Mouse (Mus musculus) bone marrow macrophage, adult 2 months (primary cell): ENCODE measurements around the gene Pde4dip. TPM values are rescaled to one million over a fixed set of nuclear protein-coding genes. Genes with fewer than 3 reads are reported as not detected.

Experiments used
- H3K27ac ChIP-seq: 2 replicates; pipeline ENCODE4 v1.5.1; 2012; ENCODE audit warnings: low read depth, low read length; ENCODE audit not compliant: insufficient read depth
- H3K4me1 ChIP-seq: 2 replicates; pipeline ENCODE4 v1.6.1; 2012; ENCODE audit warnings: low read length; ENCODE audit not compliant: control insufficient read depth, insufficient read depth
- H3K4me3 ChIP-seq: 2 replicates; pipeline ENCODE4 v1.5.1; 2012; ENCODE audit warnings: mild to moderate bottlenecking, low read length, moderate library complexity; ENCODE audit not compliant: insufficient read depth
- CTCF ChIP-seq: IDR thresholded peaks from 2 replicates; pipeline ENCODE4 v1.5.1; 2012; ENCODE audit warnings: low read depth, mild to moderate bottlenecking, low read length, moderate library complexity
- POLR2A ChIP-seq: IDR thresholded peaks from 2 replicates; pipeline ENCODE4 v1.6.1; 2012; ENCODE audit warnings: mild to moderate bottlenecking, low read depth, low read length, borderline replicate concordance
- polyA plus RNA-seq: library from polyadenylated mRNA; stranded (reverse); fragments of >200 nt; gene quantifications from 2 replicates; pipeline ENCODE4 v1.2.4, GENCODE M21; 2012; ENCODE audit not compliant: missing spikeins, insufficient read depth, insufficient read length

Gene Pde4dip
- polyA plus RNA-seq, 1 experiment = 16.6 TPM

GRCm38 (mm10) chr3:97811158-97811557, 77.3 kb downstream of the Pde4dip start:
- Histone ChIP-seq H3K4me3 (no peak overlapping the region), H3K4me1 (peaks cover 6% of the 10 kb centered on the region), H3K27ac (no peak overlapping the region)
- TF ChIP-seq CTCF (no peak), POLR2A (no peak)

- H3K4me1 ChIP-seq = peaks cover 6% of the 10 kb centered on the region
- no peak overlapping the region for H3K4me3 ChIP-seq
- no peak for TF ChIP-seq POLR2A
- TF ChIP-seq CTCF = no peak
- no peak overlapping the region for H3K27ac ChIP-seq
Observed at GRCm38 (mm10) chr3:97810334-97810733, 78.2 kb downstream of the Pde4dip start.

- no peaks in the 10 kb centered on the region for H3K4me1 ChIP-seq
- TF ChIP-seq CTCF = no peak
- no peak overlapping the region for H3K27ac ChIP-seq
- H3K4me3 ChIP-seq = no peak overlapping the region
Observed at GRCm38 (mm10) chr3:97805559-97805958, 82.9 kb downstream of the Pde4dip start.

DNA sequence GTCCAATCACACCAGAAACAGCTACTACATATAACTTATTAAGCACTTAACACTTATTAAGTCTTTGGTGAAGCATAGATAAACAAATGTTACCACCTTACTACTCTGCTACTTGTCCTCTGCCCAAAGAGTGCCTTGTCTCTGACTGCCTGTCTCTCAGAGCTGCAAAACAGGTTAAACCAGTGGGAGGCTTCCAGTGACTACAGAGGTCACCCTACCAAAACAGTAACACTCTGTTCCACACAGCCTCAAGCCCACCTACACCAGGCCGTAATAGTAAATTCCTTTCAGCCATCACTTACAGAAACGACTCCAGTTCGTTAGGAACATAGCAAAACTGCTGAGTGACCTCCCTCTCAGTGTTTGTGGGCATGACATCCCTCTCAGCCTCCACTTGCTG, 84.8 kb downstream of the Pde4dip start:
- TF ChIP-seq POLR2A = no peak
- TF ChIP-seq CTCF = no peak
- Histone ChIP-seq H3K4me1 (no peaks in the 10 kb centered on the region), H3K4me3 (no peak overlapping the region), H3K27ac (no peak overlapping the region)

GRCm38 (mm10) chr3:97802927-97803326, 85.6 kb downstream of the Pde4dip start:
- no peak overlapping the region for H3K4me3 ChIP-seq
- no peak overlapping the region for H3K27ac ChIP-seq
- TF ChIP-seq CTCF (no peak), POLR2A (no peak)
- H3K4me1 ChIP-seq = no peaks in the 10 kb centered on the region

DNA sequence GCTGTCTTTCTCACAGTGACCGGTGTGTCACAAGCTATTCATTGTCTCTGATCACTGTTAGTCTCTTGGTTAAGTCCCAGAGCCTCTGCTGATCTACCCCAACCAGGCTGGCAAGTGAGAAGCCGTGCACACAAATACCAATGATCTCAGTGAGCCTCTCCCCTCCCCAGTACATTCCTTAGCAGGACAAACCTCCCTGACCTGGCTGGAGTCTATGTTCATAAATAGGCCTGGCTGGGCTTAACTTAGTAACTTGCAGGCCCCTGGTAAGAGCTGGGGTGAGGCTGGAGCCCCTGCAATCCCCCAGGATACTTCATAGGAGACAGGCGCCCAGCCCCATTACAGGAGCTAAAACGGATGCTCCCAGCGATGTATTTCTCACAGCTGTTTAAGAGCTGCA, 86.2 kb downstream of the Pde4dip start:
- no peak overlapping the region for H3K4me3 ChIP-seq
- TF ChIP-seq CTCF = no peak
- TF ChIP-seq POLR2A = no peak
- no peaks in the 10 kb centered on the region for H3K4me1 ChIP-seq
- no peak overlapping the region for H3K27ac ChIP-seq

GRCm38 (mm10) chr3:97801178-97801699, 87.3 kb downstream of the Pde4dip start:
- TF ChIP-seq CTCF = no peak
- TF ChIP-seq POLR2A = no peak
- Histone ChIP-seq H3K27ac (no peak overlapping the region), H3K4me3 (no peak overlapping the region), H3K4me1 (no peaks in the 10 kb centered on the region)

- no peak overlapping the region for H3K27ac ChIP-seq
- no peak overlapping the region for H3K4me3 ChIP-seq
- no peaks in the 10 kb centered on the region for H3K4me1 ChIP-seq
- no peak for TF ChIP-seq CTCF
- no peak for TF ChIP-seq POLR2A
Observed at GRCm38 (mm10) chr3:97800657-97801056, 87.8 kb downstream of the Pde4dip start.

DNA sequence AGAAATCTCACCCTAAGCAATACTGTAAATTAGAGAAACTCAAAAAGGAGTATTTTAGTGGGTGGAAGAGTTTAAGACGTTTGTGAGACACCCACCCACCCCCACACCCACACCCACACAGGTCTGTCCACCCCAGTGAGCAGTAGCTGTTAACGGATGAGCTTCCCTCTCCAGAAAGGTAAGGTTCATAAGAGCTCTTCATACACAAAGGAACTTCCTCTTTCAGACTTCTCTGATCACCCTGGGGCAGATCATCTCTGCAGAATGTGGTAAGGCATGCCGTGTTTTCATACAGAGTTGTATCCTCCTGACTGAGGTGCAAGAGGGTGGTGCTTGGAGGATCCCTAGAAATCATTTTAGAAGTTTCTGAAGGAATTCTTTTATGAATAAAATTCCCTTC, 88.5 kb downstream of the Pde4dip start:
- H3K4me3 ChIP-seq = no peak overlapping the region
- H3K27ac ChIP-seq = no peak overlapping the region
- TF ChIP-seq CTCF (no peak), POLR2A (no peak)
- no peaks in the 10 kb centered on the region for H3K4me1 ChIP-seq

DNA sequence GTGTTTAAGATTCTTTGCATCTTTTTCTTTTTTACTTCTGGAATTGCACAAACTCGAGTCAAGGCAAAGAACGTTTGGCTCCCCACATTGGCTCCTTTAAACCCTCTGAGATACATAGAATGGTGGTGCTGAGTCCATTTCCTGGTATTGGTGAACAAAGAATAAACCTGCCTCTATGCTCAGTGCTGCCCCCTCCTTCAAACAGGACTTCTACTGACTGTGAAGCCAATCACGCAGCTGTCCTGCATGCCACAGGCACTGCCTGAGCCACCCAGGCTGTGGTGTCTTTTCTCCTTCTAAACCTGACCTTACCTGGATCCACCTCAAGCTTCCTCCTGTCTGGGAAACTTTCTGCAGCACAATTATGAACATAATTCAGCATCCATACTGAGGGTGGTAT, 89.2 kb downstream of the Pde4dip start:
- H3K4me3 ChIP-seq = no peak overlapping the region
- no peaks in the 10 kb centered on the region for H3K4me1 ChIP-seq
- no peak overlapping the region for H3K27ac ChIP-seq
- no peak for TF ChIP-seq POLR2A
- TF ChIP-seq CTCF = no peak

DNA sequence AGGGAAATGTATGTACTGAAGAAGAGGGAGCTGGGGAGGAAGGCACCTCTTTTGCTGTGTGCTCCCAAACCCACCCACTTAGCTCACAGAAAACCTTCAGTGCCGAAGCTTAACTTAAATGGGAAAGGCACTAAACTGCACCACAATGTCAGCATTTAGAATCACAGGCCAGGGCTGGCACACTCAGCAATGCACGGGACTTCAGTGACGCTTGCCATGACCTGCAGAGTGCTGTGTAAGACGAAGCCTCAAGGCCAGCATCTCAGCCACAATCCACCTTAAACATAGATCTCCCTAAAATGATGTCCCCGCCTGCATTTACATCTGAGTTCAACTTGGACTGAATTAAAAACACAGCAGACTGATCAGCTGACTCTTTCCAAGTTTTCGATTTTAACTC, 91.1 kb downstream of the Pde4dip start:
- no peak for TF ChIP-seq CTCF
- TF ChIP-seq POLR2A = no peak

More for the DNA sequence above, 91.1 kb downstream of the Pde4dip start:
- Histone ChIP-seq H3K4me3 (no peak overlapping the region), H3K27ac (no peak overlapping the region), H3K4me1 (no peaks in the 10 kb centered on the region)
